Mouse (Mus musculus) embryonic fibroblast, embryonic 13.5 days (primary cell): ENCODE data around the gene Dhx58. TPM values are rescaled to one million over a fixed set of nuclear protein-coding genes. Genes with fewer than 3 reads are reported as not detected.
"Not testable (repeated sequence)": the region's sequence is repeated elsewhere in the genome, so short reads cannot be mapped to it uniquely, and the experiment has no call there.

Experiments
- H3K27ac ChIP-seq: 2 replicates; pipeline ENCODE4 v1.5.1; 2012; ENCODE audit warnings: low read length, control low read depth, inconsistent platforms; ENCODE audit not compliant: insufficient read depth
- H3K4me1 ChIP-seq: 2 replicates; pipeline ENCODE4 v1.6.1; 2011; ENCODE audit warnings: low read length; ENCODE audit not compliant: control insufficient read depth, insufficient read depth
- H3K4me3 ChIP-seq: 2 replicates; pipeline ENCODE4 v1.5.1; 2011; ENCODE audit warnings: mild to moderate bottlenecking, control low read depth, low read length; ENCODE audit not compliant: insufficient read depth
- CTCF ChIP-seq: IDR thresholded peaks from 2 replicates; pipeline ENCODE4 v1.5.1; 2011; ENCODE audit warnings: mild to moderate bottlenecking, control low read depth, low read length, moderate library complexity, borderline replicate concordance; ENCODE audit not compliant: insufficient read depth
- POLR2A ChIP-seq: IDR thresholded peaks from 2 replicates; pipeline ENCODE4 v1.6.1; 2011; ENCODE audit warnings: low read depth, mild to moderate bottlenecking, control low read depth, low read length, moderate library complexity
- polyA plus RNA-seq: library from polyadenylated mRNA; stranded (reverse); fragments of >200 nt; gene quantifications from 2 replicates; pipeline ENCODE4 v1.2.4, GENCODE M21; 2011; ENCODE audit warnings: low read depth; ENCODE audit not compliant: missing spikeins, insufficient read length

Dhx58 gene
- polyA plus RNA-seq, 1 experiment: 7.8 TPM

GRCm38 (mm10) chr11:100656458-100656857 is 47.6 kb downstream of the Dhx58 start:
- no peak overlapping the region for H3K4me3 ChIP-seq
- H3K4me1 ChIP-seq: no peaks in the 10 kb centered on the region
- TF ChIP-seq POLR2A: no peak
- no peak for TF ChIP-seq CTCF
- H3K27ac ChIP-seq: no peak overlapping the region

GRCm38 (mm10) chr11:100655589-100655988 is 48.5 kb downstream of the Dhx58 start:
- H3K4me1 ChIP-seq, H3K4me3 ChIP-seq, H3K27ac ChIP-seq: not testable (repeated sequence)

- H3K4me3 ChIP-seq: no peak overlapping the region
- no peak overlapping the region for H3K27ac ChIP-seq
- no peak for TF ChIP-seq POLR2A
- H3K4me1 ChIP-seq: no peaks in the 10 kb centered on the region
These were observed 52.3 kb downstream of the Dhx58 start for GRCm38 (mm10) chr11:100651748-100652147.

GRCm38 (mm10) chr11:100651205-100651604 is 52.9 kb downstream of the Dhx58 start:
- Histone ChIP-seq H3K27ac (no peak overlapping the region), H3K4me3 (no peak overlapping the region), H3K4me1 (no peaks in the 10 kb centered on the region)
- TF ChIP-seq POLR2A: no peak
- no peak for TF ChIP-seq CTCF

GRCm38 (mm10) chr11:100648405-100648804 is 55.7 kb downstream of the Dhx58 start:
- TF ChIP-seq POLR2A (no peak), CTCF (no peak)
- H3K4me3 ChIP-seq: no peak overlapping the region
- H3K27ac ChIP-seq: no peak overlapping the region
- no peaks in the 10 kb centered on the region for H3K4me1 ChIP-seq

GRCm38 (mm10) chr11:100646265-100646664 is 57.8 kb downstream of the Dhx58 start:
- TF ChIP-seq POLR2A (no peak), CTCF (peak; percentile 55; the same call in 1 of the 2 replicates)
- H3K27ac ChIP-seq: no peak overlapping the region
- no peaks in the 10 kb centered on the region for H3K4me1 ChIP-seq
- no peak overlapping the region for H3K4me3 ChIP-seq

Other genes starting within 250 kb of the Dhx58 start
- gene Klhl11, start 231.5 kb downstream of the Dhx58 start, polyA plus RNA-seq: 20.9 and 21.4 TPM in 2 replicates
- gene Acly, start 176.3 kb downstream of the Dhx58 start, polyA plus RNA-seq: 111 and 143 TPM in 2 replicates
- 0.20 TPM in 1 of 2 replicates, not detected in the other for gene Ttc25, start 158.7 kb downstream of the Dhx58 start, polyA plus RNA-seq
- gene Cnp, start 129.4 kb downstream of the Dhx58 start, polyA plus RNA-seq: 10.1 and 10.6 TPM in 2 replicates
- 29.2 and 29.9 TPM in 2 replicates for gene Nkiras2, start 85.0 kb downstream of the Dhx58 start, polyA plus RNA-seq
- 214 and 225 TPM in 2 replicates for gene Dnajc7, start 84.1 kb downstream of the Dhx58 start, polyA plus RNA-seq
- gene Zfp385c, start 11.8 kb downstream of the Dhx58 start, polyA plus RNA-seq: 1.1 TPM in 1 of 2 replicates, not detected in the other
- 31.1 and 34.1 TPM in 2 replicates for gene Kat2a, start 8.2 kb upstream of the Dhx58 start, polyA plus RNA-seq
- not detected in 2 replicates for gene Hspb9, start 9.6 kb upstream of the Dhx58 start, polyA plus RNA-seq
- 163 and 168 TPM in 2 replicates for gene Rab5c, start 33.9 kb upstream of the Dhx58 start, polyA plus RNA-seq
- gene Kcnh4, start 55.7 kb upstream of the Dhx58 start, polyA plus RNA-seq: not detected in 2 replicates
- not detected in 2 replicates for gene Hcrt, start 58.7 kb upstream of the Dhx58 start, polyA plus RNA-seq
- 8.6 and 12.8 TPM in 2 replicates for gene Ghdc, start 66.7 kb upstream of the Dhx58 start, polyA plus RNA-seq
- gene Stat5b, start 146.5 kb upstream of the Dhx58 start, polyA plus RNA-seq: 13.3 and 13.7 TPM in 2 replicates
- 11.5 and 12.4 TPM in 2 replicates for gene Stat5a, start 155.1 kb upstream of the Dhx58 start, polyA plus RNA-seq
- 122 and 158 TPM in 2 replicates for gene Stat3, start 235.3 kb upstream of the Dhx58 start, polyA plus RNA-seq